Mouse (Mus musculus) heart, postnatal 0 days (tissue): ENCODE measurements around the gene Nupr1l. TPM values are rescaled to one million over a fixed set of nuclear protein-coding genes. Genes with fewer than 3 reads are reported as not detected.
A peak's percentile ranks its signal among the peaks of the same experiment; 100 is the strongest.
"Not testable (repeated sequence)": the region's sequence is repeated elsewhere in the genome, so short reads cannot be mapped to it uniquely, and the experiment has no call there.

Source experiments
- ATAC-seq: fragments of 200-750 bp; cut with Nextera tagmentation; 2 replicates; pipeline ENCODE4 v1.8.0; 2017; ENCODE audit warnings: low read depth, moderate number of reproducible peaks, moderate library complexity; ENCODE audit not compliant: insufficient read depth
- DNase-seq: peaks from one replicate; pipeline ENCODE4 v3.0.0-alpha.2; 2016; ENCODE audit warnings: low spot score
- H3K27ac ChIP-seq: fragments of 300-500 bp; sonication (generic); 2 replicates; pipeline ENCODE4 v1.5.1; 2014; ENCODE audit warnings: low read depth, mild to moderate bottlenecking
- H3K27me3 ChIP-seq: fragments of 300-500 bp; sonication (generic); 2 replicates; pipeline ENCODE4 v1.6.1; 2014; ENCODE audit warnings: low read length, mixed read lengths; ENCODE audit not compliant: control insufficient read depth, insufficient read depth
- H3K36me3 ChIP-seq: fragments of 300-500 bp; sonication (generic); replicated peaks from 2 replicates; pipeline ENCODE4 v1.6.1; 2014; ENCODE audit warnings: low read length, mixed read lengths; ENCODE audit not compliant: control insufficient read depth, insufficient read depth
- H3K4me1 ChIP-seq: fragments of 300-500 bp; sonication (generic); 2 replicates; pipeline ENCODE4 v1.6.1; 2014; ENCODE audit warnings: antibody characterized with exemption; ENCODE audit not compliant: control insufficient read depth, insufficient read depth
- H3K4me2 ChIP-seq: fragments of 300-500 bp; sonication (generic); 2 replicates; pipeline ENCODE4 v1.6.1; 2014; ENCODE audit warnings: low read depth, mild to moderate bottlenecking, low read length, moderate library complexity
- H3K4me3 ChIP-seq: fragments of 300-500 bp; sonication (generic); 2 replicates; pipeline ENCODE4 v1.5.1; 2014; ENCODE audit warnings: low read depth, low read length
- H3K9ac ChIP-seq: fragments of 300-500 bp; sonication (generic); replicated peaks from 2 replicates; pipeline ENCODE4 v1.6.1; 2014; ENCODE audit warnings: low read depth, low read length, mixed read lengths
- H3K9me3 ChIP-seq: fragments of 300-500 bp; sonication (generic); replicated peaks from 2 replicates; pipeline ENCODE4 v1.6.1; 2016; ENCODE audit warnings: low read length; ENCODE audit not compliant: control insufficient read depth
- CTCF ChIP-seq: IDR thresholded peaks from 2 replicates; pipeline ENCODE4 v1.5.1; 2016; ENCODE audit warnings: antibody characterized with exemption, control low read depth, low read depth
- EP300 ChIP-seq: IDR thresholded peaks from 2 replicates; pipeline ENCODE4 v1.6.1; 2016; ENCODE audit warnings: antibody characterized with exemption, low read depth
- WGBS: fragments of 180-500 bp; shearing (Covaris S2); extraction: QIAGEN DNeasy Blood & Tissue Kit; methylation state at CpG from one replicate; pipeline ENCODE4 v1.1.7; 2014; 5-methylcytosine and 5-hydroxymethylcytosine counted together
- polyA plus RNA-seq: library from polyadenylated mRNA; unstranded; fragments of >200 nt; fragmentation: Nextera tagmentation; extraction: Ambion mirVana; gene quantifications from 2 replicates; pipeline ENCODE4 v1.2.1, GENCODE M21; 2015
- total RNA-seq: library from RNA; depleted of rRNA; stranded (reverse); fragments of >200 nt; gene quantifications from 2 replicates; pipeline ENCODE4 v1.2.3, GENCODE M21; 2014; ENCODE audit warnings: low replicate concordance

The Nupr1l gene
- total and polyA plus RNA-seq, 2 experiments from 2014 or later: 0.38 to 2.7 TPM

DNA sequence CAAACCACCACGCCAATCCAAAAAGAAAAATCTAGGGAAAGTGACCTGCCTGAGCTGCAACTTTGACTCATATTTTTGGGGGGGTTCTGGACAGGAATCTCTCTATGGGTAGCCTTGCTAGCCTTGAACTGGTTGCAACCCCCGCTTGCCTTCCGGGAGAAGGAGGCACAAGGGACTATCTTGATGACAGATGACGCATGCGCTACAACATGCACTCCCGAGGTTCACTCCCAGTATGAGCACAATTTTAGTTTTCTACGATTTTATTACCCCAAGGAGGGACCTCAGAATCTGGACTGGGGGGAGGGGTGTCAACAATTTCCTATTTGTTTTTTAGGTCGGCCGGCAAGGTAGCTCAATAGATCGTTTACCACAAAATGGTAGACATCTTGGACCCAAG is 22.1 kb upstream of the Nupr1l start:
- 14% methylated on average over 10 of the region's 10 CpGs for WGBS
- ATAC-seq: no peak
- peak overlapping the region; percentile 91 for H3K4me3 ChIP-seq
- no peak for TF ChIP-seq CTCF
- no peak for TF ChIP-seq EP300
- peaks cover 30% of the 10 kb centered on the region for H3K36me3 ChIP-seq
- H3K27ac ChIP-seq: peak overlapping the region; percentile 99
- peak; percentile 30 for DNase-seq
- H3K9ac ChIP-seq: peak overlapping the region; percentile 87
- H3K4me1 ChIP-seq: peaks cover 13% of the 10 kb centered on the region; the same call in 1 of the 2 replicates
- H3K27me3 ChIP-seq: no peaks in the 10 kb centered on the region
- H3K4me2 ChIP-seq: peak overlapping the region; percentile 85
- H3K9me3 ChIP-seq: no peaks in the 10 kb centered on the region

DNA sequence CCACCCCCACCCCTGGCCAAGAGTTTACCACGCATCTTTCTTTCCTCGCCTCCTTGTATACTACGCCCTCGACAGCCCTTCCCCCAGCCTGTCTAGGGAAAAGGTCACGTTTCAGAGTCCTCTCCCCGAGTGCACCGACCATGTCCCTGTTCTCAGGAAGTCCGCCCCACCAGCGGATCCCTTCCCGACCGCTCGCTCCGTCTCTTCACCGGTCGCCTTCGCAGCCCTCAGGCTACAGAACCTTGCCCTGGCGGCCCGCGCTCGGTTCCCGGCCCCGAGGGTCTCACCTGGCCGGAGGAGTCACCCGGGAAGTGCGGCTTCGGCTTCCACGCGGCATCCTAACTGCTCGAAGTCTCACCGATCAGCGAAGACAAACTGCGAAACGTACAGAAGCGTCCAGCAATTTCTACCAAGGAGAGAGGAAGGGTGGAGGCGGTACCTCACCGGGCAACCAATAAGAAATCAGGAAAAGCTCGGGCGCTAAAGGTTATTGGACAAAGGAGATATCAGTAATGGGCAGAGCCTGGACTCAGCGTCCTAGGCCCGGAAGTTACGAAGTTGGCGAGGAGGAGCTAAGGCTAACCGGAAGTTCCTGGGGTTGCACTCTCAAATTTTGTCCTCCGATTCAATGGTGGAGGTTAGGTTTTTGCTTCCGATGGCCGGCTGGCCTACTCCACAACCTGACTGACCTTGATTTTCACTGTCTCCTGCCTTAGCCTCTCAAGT is 21.3 kb upstream of the Nupr1l start, which contains the start of gene Chchd2:
Chchd2 (minus strand) TSS at position 560 of the 726 bp plus-strand sequence.
- peak within 1 kb of the TSS; percentile 85 for H3K4me2 ChIP-seq
- peaks cover 13% of the 10 kb centered on the region; the same call in 1 of the 2 replicates for H3K4me1 ChIP-seq
- H3K9ac ChIP-seq: peak within 1 kb of the TSS; percentile 87
- H3K27me3 ChIP-seq: no peaks in the 10 kb centered on the region
- ATAC-seq: peak; percentile 99
- H3K36me3 ChIP-seq: peaks cover 22% of the 10 kb centered on the region
- DNase-seq: peak; percentile 99
- H3K27ac ChIP-seq: peak within 1 kb of the TSS; percentile 99
- no peaks in the 10 kb centered on the region for H3K9me3 ChIP-seq
- H3K4me3 ChIP-seq: peak within 1 kb of the TSS; percentile 91
- TF ChIP-seq EP300 (peak; percentile 83), CTCF (no peak)
- WGBS: 0% methylated on average over 46 of the region's 46 CpGs

DNA sequence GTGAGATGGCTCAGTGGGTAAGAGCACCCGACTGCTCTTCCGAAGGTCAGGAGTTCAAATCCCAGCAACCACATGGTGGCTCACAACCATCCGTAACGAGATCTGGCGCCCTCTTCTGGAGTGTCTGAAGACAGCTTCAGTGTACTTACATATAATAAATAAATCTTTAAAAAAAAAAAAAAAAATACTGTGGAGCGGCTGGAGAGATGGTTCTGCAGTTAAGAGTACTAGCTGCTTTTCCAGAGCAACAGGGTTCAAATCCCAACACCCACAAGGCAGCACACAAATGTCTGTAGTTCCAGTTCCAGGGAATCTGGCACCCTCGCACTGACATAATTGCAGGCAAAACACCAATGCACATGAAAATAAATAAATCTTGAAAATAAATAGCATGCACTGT is 17.9 kb upstream of the Nupr1l start:
- ATAC-seq, H3K36me3 ChIP-seq, DNase-seq, H3K27ac ChIP-seq, H3K9ac ChIP-seq, H3K4me3 ChIP-seq, H3K4me2 ChIP-seq, H3K27me3 ChIP-seq, H3K4me1 ChIP-seq, H3K9me3 ChIP-seq: not testable (repeated sequence)
- WGBS: 79% methylated on average over 4 of the region's 7 CpGs

DNA sequence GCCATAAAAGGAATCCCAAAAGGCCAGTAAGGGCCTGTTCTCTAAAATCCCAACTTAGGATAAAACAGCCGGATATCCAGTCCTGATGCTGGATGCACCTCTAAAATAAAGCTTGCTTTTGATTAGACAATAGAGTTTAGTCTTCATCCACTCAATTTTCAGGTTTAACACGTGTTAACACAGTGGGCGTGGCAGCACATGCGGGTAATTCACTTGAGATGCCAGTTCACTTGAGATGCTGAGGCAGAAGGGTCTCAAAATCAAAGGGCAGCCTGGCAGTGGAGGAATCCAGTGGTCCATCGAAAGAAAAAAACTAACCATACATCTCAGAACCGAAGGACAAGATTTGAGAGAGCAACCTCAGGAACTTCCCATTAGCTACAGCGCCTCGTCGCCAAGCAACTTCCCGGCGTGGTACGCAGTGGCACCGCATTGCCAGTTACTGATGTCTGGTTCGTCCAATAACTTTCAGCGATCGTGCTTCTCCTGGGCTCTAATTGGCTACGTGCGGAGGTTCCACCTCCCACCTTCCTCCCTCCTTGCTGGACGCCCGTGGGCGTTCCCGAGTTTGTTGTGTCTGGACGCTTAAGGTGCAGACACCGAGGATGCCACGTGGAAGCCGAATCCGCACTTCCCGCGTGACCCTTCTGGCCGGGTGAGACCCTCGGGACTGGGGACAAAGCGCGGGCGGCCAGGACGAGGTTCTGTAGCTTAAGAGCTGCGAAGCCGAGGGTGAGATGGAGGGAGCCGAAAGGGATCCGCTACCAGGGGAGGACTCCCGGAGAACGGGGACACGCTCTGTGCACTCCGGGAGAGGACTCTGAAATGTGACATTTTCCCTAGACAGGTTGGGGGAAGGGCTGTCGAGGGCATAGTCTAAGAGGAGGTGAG is 12.9 kb upstream of the Nupr1l start, which contains the start of gene Zbed5:
Zbed5 (plus strand) TSS at position 526 of the 891 bp plus-strand sequence.
- Histone ChIP-seq H3K9me3 (no peaks in the 10 kb centered on the region), H3K4me2 (peak within 1 kb of the TSS; percentile 93), H3K9ac (peak within 1 kb of the TSS; percentile 58; the same call in 1 of the 2 replicates), H3K27ac (no peak within 1 kb of the TSS), H3K4me1 (peaks cover 6% of the 10 kb centered on the region), H3K36me3 (no peaks in the 10 kb centered on the region), H3K4me3 (peak within 1 kb of the TSS; percentile 61), H3K27me3 (no peaks in the 10 kb centered on the region)
- TF ChIP-seq CTCF: no peak
- TF ChIP-seq EP300: no peak
- peak; percentile 95 for DNase-seq
- 2% methylated on average over 44 of the region's 44 CpGs for WGBS
- ATAC-seq: peak; percentile 100

DNA sequence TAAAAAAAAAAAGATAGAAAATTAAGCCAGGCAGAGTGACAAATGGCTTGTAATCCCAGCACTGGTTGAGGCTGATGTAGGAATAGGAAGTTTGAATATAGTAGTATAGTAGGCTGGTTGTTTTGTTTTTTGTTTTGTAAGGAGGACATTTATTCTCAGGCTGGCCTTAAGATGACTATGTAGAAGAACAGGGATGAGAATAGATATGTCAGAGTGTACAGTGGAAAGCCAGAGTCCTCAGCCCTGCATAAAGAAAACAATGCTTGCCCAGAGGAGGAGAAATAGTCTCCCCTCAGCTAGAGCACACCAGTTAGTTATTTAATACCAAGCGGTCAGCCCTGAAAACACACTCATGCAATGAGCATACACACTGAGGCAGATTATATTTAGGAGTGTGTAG is 9.9 kb upstream of the Nupr1l start, which contains the start of gene Phkg1:
Phkg1 (minus strand) TSS at position 101 of the 400 bp plus-strand sequence.
- TF ChIP-seq CTCF (no peak), EP300 (no peak)
- no peak within 1 kb of the TSS for H3K4me2 ChIP-seq
- no peak within 1 kb of the TSS for H3K27ac ChIP-seq
- no peak for DNase-seq
- no peak within 1 kb of the TSS for H3K4me3 ChIP-seq
- WGBS: 95% methylated on average over 1 of the region's 1 CpGs
- no peaks in the 10 kb centered on the region for H3K9me3 ChIP-seq
- no peak for ATAC-seq
- H3K4me1 ChIP-seq: peaks cover 6% of the 10 kb centered on the region
- no peak within 1 kb of the TSS for H3K9ac ChIP-seq
- H3K36me3 ChIP-seq: 0 out of 2 replicates have a peak, but pooled peaks cover 6% of the 10 kb centered on the region
- H3K27me3 ChIP-seq: no peaks in the 10 kb centered on the region
